Mouse (Mus musculus) liver, embryonic 15.5 days (tissue): Measurements from ENCODE around the gene Fam102b. TPM values are rescaled to one million over a fixed set of nuclear protein-coding genes. Genes with fewer than 3 reads are reported as not detected.

Experiments used
- ATAC-seq: fragments of 200-750 bp; cut with Nextera tagmentation; 2 replicates; pipeline ENCODE4 v1.8.0; 2017; ENCODE audit warnings: moderate number of reproducible peaks, mild to moderate bottlenecking, moderate library complexity; ENCODE audit not compliant: insufficient read depth
- H3K27ac ChIP-seq: fragments of 300-500 bp; sonication (generic); replicated peaks from 2 replicates; pipeline ENCODE4 v1.5.1; 2015; ENCODE audit warnings: mild to moderate bottlenecking, inconsistent platforms
- H3K27me3 ChIP-seq: fragments of 300-500 bp; sonication (generic); 2 replicates; pipeline ENCODE4 v1.6.1; 2015; ENCODE audit warnings: mild to moderate bottlenecking, inconsistent platforms
- H3K36me3 ChIP-seq: fragments of 300-500 bp; sonication (generic); replicated peaks from 2 replicates; pipeline ENCODE4 v1.6.1; 2015; ENCODE audit warnings: moderate library complexity, mild to moderate bottlenecking, inconsistent platforms
- H3K4me1 ChIP-seq: fragments of 300-500 bp; sonication (generic); replicated peaks from 2 replicates; pipeline ENCODE4 v1.6.1; 2015; ENCODE audit warnings: inconsistent platforms
- H3K4me2 ChIP-seq: fragments of 300-500 bp; sonication (generic); 2 replicates; pipeline ENCODE4 v1.6.1; 2015; ENCODE audit warnings: moderate library complexity, mild to moderate bottlenecking, inconsistent platforms
- H3K4me3 ChIP-seq: fragments of 300-500 bp; sonication (generic); replicated peaks from 2 replicates; pipeline ENCODE4 v1.5.1; 2015; ENCODE audit warnings: mild to moderate bottlenecking, inconsistent platforms
- H3K9ac ChIP-seq: fragments of 300-500 bp; sonication (generic); 2 replicates; pipeline ENCODE4 v1.6.1; 2015; ENCODE audit warnings: moderate library complexity, mild to moderate bottlenecking, inconsistent platforms
- H3K9me3 ChIP-seq: fragments of 300-500 bp; sonication (generic); replicated peaks from 2 replicates; pipeline ENCODE4 v1.6.1; 2016; ENCODE audit warnings: inconsistent platforms
- WGBS: fragments of 180-500 bp; shearing (Covaris S2); methylation state at CpG from one replicate; pipeline ENCODE4 v1.1.7; 2015; ENCODE audit warnings: mixed read lengths; ENCODE audit not compliant: insufficient replicate concordance; 5-methylcytosine and 5-hydroxymethylcytosine counted together
- polyA plus RNA-seq: library from polyadenylated mRNA; unstranded; fragments of >200 nt; fragmentation: Nextera tagmentation; extraction: Ambion mirVana; gene quantifications from 2 replicates; pipeline ENCODE4 v1.2.1, GENCODE M21; 2015

The Fam102b gene
- polyA plus RNA-seq, 1 experiment from 2014 or later = 2.0 TPM

DNA sequence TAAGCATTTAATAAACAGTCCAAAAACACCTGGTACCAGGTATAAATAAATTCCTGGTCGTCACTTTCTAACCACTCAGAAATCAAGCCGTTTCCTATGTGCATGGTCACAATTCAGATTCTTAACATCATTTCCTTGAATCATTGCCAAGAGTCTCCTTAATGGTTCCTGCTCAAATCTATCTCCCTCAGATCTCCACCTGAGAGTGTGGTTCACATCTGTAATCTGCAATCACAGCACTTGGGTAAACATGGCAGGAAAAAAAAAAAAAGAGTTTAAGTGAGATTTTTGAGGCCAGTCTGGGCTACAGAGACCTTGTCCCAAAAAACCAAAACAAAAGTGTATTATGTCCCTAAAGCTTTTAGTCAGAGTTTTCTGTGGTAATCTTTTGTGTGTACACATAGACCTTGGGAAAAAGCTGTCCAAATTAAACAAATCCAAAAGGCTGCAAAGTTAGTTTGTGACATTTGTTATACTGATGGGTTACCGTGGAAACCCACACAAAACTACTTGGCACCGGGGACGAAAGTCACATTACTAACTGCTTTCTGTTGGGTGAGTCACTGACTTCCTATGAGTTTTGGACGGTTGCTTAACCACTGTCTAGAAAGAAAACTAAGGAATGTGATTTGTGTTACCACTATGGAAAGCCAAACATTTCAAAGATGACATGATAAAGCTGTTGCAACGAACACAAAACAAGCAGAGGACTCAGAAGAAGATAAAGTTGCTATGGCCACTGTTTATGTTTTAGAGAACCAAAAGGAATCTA, 16.7 kb downstream of the Fam102b start:
- WGBS = 30% methylated on average over 7 of the region's 7 CpGs
- Histone ChIP-seq H3K27ac (no peak overlapping the region), H3K36me3 (no peaks in the 10 kb centered on the region), H3K9me3 (no peaks in the 10 kb centered on the region), H3K27me3 (no peaks in the 10 kb centered on the region), H3K9ac (no peak overlapping the region), H3K4me3 (no peak overlapping the region), H3K4me2 (no peak overlapping the region), H3K4me1 (no peaks in the 10 kb centered on the region)
- no peak for ATAC-seq

DNA sequence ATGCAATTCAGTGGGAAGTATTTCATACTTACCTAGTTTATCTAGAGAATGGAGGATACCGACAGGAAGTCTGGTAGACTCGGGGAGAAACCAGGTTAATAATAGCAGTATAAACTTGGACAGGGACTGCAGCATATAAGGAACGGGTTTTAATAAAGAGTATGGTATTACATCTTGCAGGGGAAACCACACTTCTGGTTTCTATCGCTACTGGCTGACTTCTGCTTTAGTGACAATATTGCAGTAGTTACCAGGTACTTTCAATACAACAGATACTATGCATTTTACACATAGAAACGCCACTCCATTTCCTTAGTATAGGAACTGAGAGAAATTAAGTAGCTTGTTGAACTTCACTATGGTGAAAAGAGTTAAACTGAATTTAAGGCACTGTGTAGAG, 19.2 kb downstream of the Fam102b start:
- no peak for ATAC-seq
- Histone ChIP-seq H3K9me3 (no peaks in the 10 kb centered on the region), H3K9ac (no peak overlapping the region), H3K27ac (no peak overlapping the region), H3K36me3 (no peaks in the 10 kb centered on the region), H3K4me3 (no peak overlapping the region), H3K27me3 (no peaks in the 10 kb centered on the region), H3K4me2 (no peak overlapping the region), H3K4me1 (no peaks in the 10 kb centered on the region)
- 42% methylated on average over 5 of the region's 5 CpGs for WGBS

- Histone ChIP-seq H3K4me3 (no peak overlapping the region), H3K4me1 (no peaks in the 10 kb centered on the region), H3K27ac (no peak overlapping the region), H3K36me3 (no peaks in the 10 kb centered on the region), H3K4me2 (no peak overlapping the region), H3K9me3 (no peaks in the 10 kb centered on the region), H3K27me3 (no peaks in the 10 kb centered on the region), H3K9ac (no peak overlapping the region)
- ATAC-seq = no peak
- WGBS = 69% methylated on average over 5 of the region's 5 CpGs
These were observed 21.6 kb downstream of the Fam102b start for GRCm38 (mm10) chr3:109005777-109006176.

DNA sequence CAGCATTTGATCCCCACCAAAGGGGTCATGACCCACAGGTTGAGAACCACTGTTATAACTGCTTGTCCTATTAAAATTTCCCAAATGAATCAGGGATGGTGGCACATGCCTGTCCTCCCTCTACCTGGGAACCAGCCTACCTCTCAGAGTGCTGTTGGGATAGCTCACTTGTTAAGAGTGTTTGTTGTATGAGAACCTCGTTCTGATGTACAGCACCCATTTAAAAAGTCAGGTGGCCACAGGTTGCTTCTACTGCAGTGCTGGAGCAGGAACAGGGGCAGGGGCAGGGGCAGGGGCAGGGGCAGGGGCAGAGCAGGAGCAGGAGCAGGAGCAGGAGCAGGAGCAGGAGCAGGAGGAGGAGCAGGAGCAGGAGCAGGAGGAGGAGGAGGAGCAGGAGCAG, 28.2 kb downstream of the Fam102b start:
- 53% methylated on average over 1 of the region's 1 CpGs for WGBS
- Histone ChIP-seq H3K27ac (no peak overlapping the region), H3K4me3 (no peak overlapping the region), H3K4me1 (peaks cover 11% of the 10 kb centered on the region), H3K27me3 (no peaks in the 10 kb centered on the region), H3K4me2 (no peak overlapping the region), H3K9me3 (no peaks in the 10 kb centered on the region), H3K9ac (no peak overlapping the region), H3K36me3 (no peaks in the 10 kb centered on the region)
- ATAC-seq = no peak

GRCm38 (mm10) chr3:108997762-108998161, 29.6 kb downstream of the Fam102b start:
- Histone ChIP-seq H3K4me1 (peaks cover 14% of the 10 kb centered on the region), H3K4me2 (peak overlapping the region; percentile 56), H3K4me3 (peak overlapping the region; percentile 20), H3K27me3 (no peaks in the 10 kb centered on the region), H3K36me3 (no peaks in the 10 kb centered on the region), H3K27ac (0 out of 2 replicates have a peak overlapping the region, but pooled peaks have one; percentile 31), H3K9me3 (no peaks in the 10 kb centered on the region), H3K9ac (no peak overlapping the region)
- peak; percentile 65 for ATAC-seq
- 17% methylated on average over 4 of the region's 4 CpGs for WGBS

- peak overlapping the region; percentile 56 for H3K4me2 ChIP-seq
- ATAC-seq = peak; percentile 42
These were observed 30.1 kb downstream of the Fam102b start for GRCm38 (mm10) chr3:108997284-108997683.

DNA sequence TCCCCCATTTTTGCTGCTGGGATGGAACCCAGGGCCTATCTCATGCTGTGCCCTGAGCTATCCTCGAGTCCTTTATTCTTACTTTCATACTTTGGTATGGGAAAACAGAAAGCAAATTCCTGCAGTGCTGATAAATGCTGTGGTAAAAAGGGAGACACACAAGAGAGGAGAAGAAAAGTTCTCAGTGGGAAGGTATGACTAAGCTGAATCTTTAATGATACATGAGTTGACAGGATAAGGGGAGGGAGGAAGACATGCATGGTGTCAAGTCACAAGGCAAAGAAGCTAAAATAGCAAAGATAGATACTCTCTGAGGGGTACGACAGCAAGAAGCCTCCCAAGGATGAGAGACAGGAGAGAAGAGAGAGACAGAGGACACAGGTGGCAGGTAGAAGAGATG, 32.0 kb downstream of the Fam102b start:
- no peak for ATAC-seq
- H3K27me3 ChIP-seq = no peaks in the 10 kb centered on the region
- no peak overlapping the region for H3K9ac ChIP-seq
- no peaks in the 10 kb centered on the region for H3K36me3 ChIP-seq
- peaks cover 14% of the 10 kb centered on the region for H3K4me1 ChIP-seq
- H3K4me3 ChIP-seq = no peak overlapping the region
- H3K9me3 ChIP-seq = no peaks in the 10 kb centered on the region
- 19% methylated on average over 2 of the region's 2 CpGs for WGBS
- no peak overlapping the region for H3K27ac ChIP-seq
- H3K4me2 ChIP-seq = no peak overlapping the region

More at GRCm38 (mm10) chr3:108997284-108997683, 30.1 kb downstream of the Fam102b start:
- 17% methylated on average over 11 of the region's 11 CpGs for WGBS
- peak overlapping the region; percentile 20 for H3K4me3 ChIP-seq
- H3K36me3 ChIP-seq = no peaks in the 10 kb centered on the region
- no peak overlapping the region for H3K9ac ChIP-seq
- H3K27ac ChIP-seq = 0 out of 2 replicates have a peak overlapping the region, but pooled peaks have one; percentile 31
- no peaks in the 10 kb centered on the region for H3K27me3 ChIP-seq
- H3K4me1 ChIP-seq = peaks cover 14% of the 10 kb centered on the region
- H3K9me3 ChIP-seq = no peaks in the 10 kb centered on the region

DNA sequence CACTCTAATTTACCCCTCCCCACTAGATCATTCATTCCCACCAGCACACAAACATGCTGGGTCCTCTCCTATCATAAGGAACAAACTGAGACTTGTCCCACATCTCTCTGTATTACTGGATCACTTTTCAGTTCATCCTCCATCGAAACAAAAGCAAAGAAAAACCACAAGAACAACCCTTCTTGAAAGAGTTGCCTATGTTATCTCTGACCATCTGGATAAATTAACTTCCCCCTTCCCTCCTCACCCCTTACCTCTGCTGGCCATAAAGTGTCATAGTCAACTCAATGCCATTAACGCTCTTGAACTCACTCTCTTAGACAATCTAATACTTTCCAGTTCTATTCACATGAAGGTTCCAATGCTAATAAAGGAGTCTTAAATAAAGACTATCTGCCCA, 32.9 kb downstream of the Fam102b start:
- Histone ChIP-seq H3K4me3 (no peak overlapping the region), H3K27me3 (no peaks in the 10 kb centered on the region), H3K9ac (no peak overlapping the region), H3K4me2 (no peak overlapping the region), H3K27ac (no peak overlapping the region), H3K9me3 (no peaks in the 10 kb centered on the region), H3K36me3 (no peaks in the 10 kb centered on the region), H3K4me1 (peaks cover 14% of the 10 kb centered on the region)
- ATAC-seq = no peak
- 20% methylated on average over 2 of the region's 2 CpGs for WGBS

DNA sequence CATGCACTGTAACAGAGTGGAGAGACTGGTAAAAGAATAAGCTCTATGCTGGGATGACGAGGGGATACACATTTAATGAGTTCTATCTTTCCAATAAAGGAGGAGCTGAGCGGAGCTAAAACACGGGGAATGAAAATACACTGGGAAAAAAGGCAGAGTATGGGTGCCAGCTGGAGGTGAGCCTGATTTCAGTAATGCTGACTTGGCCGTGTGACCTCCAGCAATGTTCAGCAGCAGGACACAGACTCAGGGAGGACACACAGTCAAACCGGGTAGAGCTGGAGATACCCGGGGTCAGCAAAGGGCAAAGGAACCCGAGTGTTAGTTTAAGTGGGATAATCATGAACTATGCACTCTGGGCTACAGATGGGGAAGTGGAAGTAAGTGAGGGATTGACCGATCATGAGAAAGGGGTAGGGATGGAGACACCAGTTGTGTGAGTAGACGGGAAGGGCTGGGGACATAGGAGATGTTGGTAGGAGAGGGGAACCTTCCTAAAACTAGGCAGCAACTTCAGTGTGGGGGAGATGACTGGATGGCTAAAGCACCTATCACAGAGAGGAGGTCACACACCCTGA, 37.3 kb downstream of the Fam102b start:
- Histone ChIP-seq H3K36me3 (no peaks in the 10 kb centered on the region), H3K9me3 (no peaks in the 10 kb centered on the region), H3K4me3 (no peak overlapping the region), H3K27ac (no peak overlapping the region), H3K9ac (no peak overlapping the region), H3K4me2 (no peak overlapping the region), H3K27me3 (no peaks in the 10 kb centered on the region), H3K4me1 (peaks cover 3% of the 10 kb centered on the region; the same call in 1 of the 2 replicates)
- ATAC-seq = no peak
- WGBS = 63% methylated on average over 9 of the region's 9 CpGs

GRCm38 (mm10) chr3:108987009-108987659, 40.3 kb downstream of the Fam102b start:
- WGBS = 63% methylated on average over 12 of the region's 12 CpGs
- no peaks in the 10 kb centered on the region for H3K36me3 ChIP-seq
- ATAC-seq = no peak

GRCm38 (mm10) chr3:108986534-108986933, 40.9 kb downstream of the Fam102b start:
- Histone ChIP-seq H3K4me1 (peaks cover 13% of the 10 kb centered on the region), H3K9me3 (no peaks in the 10 kb centered on the region), H3K4me3 (no peak overlapping the region), H3K36me3 (no peaks in the 10 kb centered on the region), H3K27me3 (no peaks in the 10 kb centered on the region), H3K9ac (no peak overlapping the region), H3K27ac (no peak overlapping the region), H3K4me2 (no peak overlapping the region)
- WGBS = 36% methylated on average over 1 of the region's 1 CpGs
- no peak for ATAC-seq

More at GRCm38 (mm10) chr3:108987009-108987659, 40.3 kb downstream of the Fam102b start:
- Histone ChIP-seq H3K27ac (no peak overlapping the region), H3K4me2 (no peak overlapping the region), H3K4me1 (peaks cover 13% of the 10 kb centered on the region), H3K4me3 (no peak overlapping the region), H3K27me3 (no peaks in the 10 kb centered on the region), H3K9me3 (no peaks in the 10 kb centered on the region), H3K9ac (no peak overlapping the region)
